Mouse (Mus musculus): ENCODE results near the gene Spef2. TPM values are rescaled to one million over a fixed set of nuclear protein-coding genes. Genes with fewer than 3 reads are reported as not detected.

Spef2 gene
- 3.6 TPM for polyA plus RNA-seq (2017; shearing (Covaris generic))

GRCm38 (mm10) chr15:9748359-9749102 is at the start of gene Spef2:
Gene Spef2 (minus strand): TSS chr15:9748868.

GRCm38 (mm10) chr15:9530076-9530475 is 218.6 kb downstream of the Spef2 start, which contains the start of gene Il7r:
Gene Il7r (minus strand): TSS chr15:9530176.

Other genes with a start within 250 kb of the Spef2 start
- 349 TPM for gene Il7r, start 218.7 kb downstream of the Spef2 start, polyA plus RNA-seq (2017; shearing (Covaris generic))

Measured in CD4-positive, CD25-positive, alpha-beta regulatory T cell, adult 9 weeks (primary cell).